Mouse (Mus musculus) midbrain, embryonic 15.5 days (tissue): ENCODE measurements at regions not wholly inside any gene's neighbourhood (a gene's known extent, or its start where the extent isn't known, plus 50 kb on each side); places are given as distances from the start of the nearest gene placed in this dataset.

Experiments used
- ATAC-seq: fragments of 200-750 bp; cut with Nextera tagmentation; replicated peaks from 2 replicates; pipeline ENCODE4 v1.8.0; 2017; ENCODE audit warnings: moderate TSS enrichment
- H3K27ac ChIP-seq: fragments of 300-500 bp; sonication (generic); 2 replicates; pipeline ENCODE4 v1.5.1; 2015; ENCODE audit warnings: mild to moderate bottlenecking, inconsistent platforms
- H3K27me3 ChIP-seq: fragments of 300-500 bp; sonication (generic); replicated peaks from 2 replicates; pipeline ENCODE4 v1.6.1; 2015; ENCODE audit warnings: inconsistent platforms
- H3K36me3 ChIP-seq: fragments of 300-500 bp; sonication (generic); replicated peaks from 2 replicates; pipeline ENCODE4 v1.6.1; 2015; ENCODE audit warnings: inconsistent platforms
- H3K4me1 ChIP-seq: fragments of 300-500 bp; sonication (generic); 2 replicates; pipeline ENCODE4 v1.6.1; 2015; ENCODE audit warnings: inconsistent platforms
- H3K4me2 ChIP-seq: fragments of 300-500 bp; sonication (generic); 2 replicates; pipeline ENCODE4 v1.6.1; 2015; ENCODE audit warnings: inconsistent platforms, mild to moderate bottlenecking, moderate library complexity
- H3K4me3 ChIP-seq: fragments of 300-500 bp; sonication (generic); 2 replicates; pipeline ENCODE4 v1.5.1; 2015; ENCODE audit warnings: mild to moderate bottlenecking, inconsistent platforms
- H3K9ac ChIP-seq: fragments of 300-500 bp; sonication (generic); 2 replicates; pipeline ENCODE4 v1.6.1; 2015; ENCODE audit warnings: mild to moderate bottlenecking, inconsistent platforms
- H3K9me3 ChIP-seq: fragments of 300-500 bp; sonication (generic); 2 replicates; pipeline ENCODE4 v1.6.1; 2016; ENCODE audit warnings: inconsistent platforms
- WGBS: fragments of 180-500 bp; shearing (Covaris S2); methylation state at CpG from one replicate; pipeline ENCODE4 v1.1.7; 2015; ENCODE audit warnings: mixed read lengths; 5-methylcytosine and 5-hydroxymethylcytosine counted together

- H3K36me3 ChIP-seq = no peaks in the 10 kb centered on the region
- H3K4me2 ChIP-seq = no peak overlapping the region
- no peak for ATAC-seq
- no peaks in the 10 kb centered on the region for H3K4me1 ChIP-seq
- H3K9me3 ChIP-seq = no peaks in the 10 kb centered on the region
- no peaks in the 10 kb centered on the region for H3K27me3 ChIP-seq
- H3K4me3 ChIP-seq = no peak overlapping the region
- no peak overlapping the region for H3K9ac ChIP-seq
- H3K27ac ChIP-seq = no peak overlapping the region
- 75% methylated on average over 3 of the region's 3 CpGs for WGBS
These were observed 654.8 kb upstream of the Mef2c start for GRCm38 (mm10) chr13:82849037-82849436.

GRCm38 (mm10) chr13:82869869-82870268 is 634.0 kb upstream of the Mef2c start:
- Histone ChIP-seq H3K9ac (no peak overlapping the region), H3K4me3 (no peak overlapping the region), H3K36me3 (no peaks in the 10 kb centered on the region), H3K9me3 (no peaks in the 10 kb centered on the region), H3K27me3 (no peaks in the 10 kb centered on the region), H3K27ac (no peak overlapping the region), H3K4me1 (no peaks in the 10 kb centered on the region), H3K4me2 (no peak overlapping the region)
- ATAC-seq = no peak

- H3K36me3 ChIP-seq = no peaks in the 10 kb centered on the region
- H3K4me1 ChIP-seq = no peaks in the 10 kb centered on the region
- no peak overlapping the region for H3K27ac ChIP-seq
- 67% methylated on average over 1 of the region's 1 CpGs for WGBS
- H3K9me3 ChIP-seq = no peaks in the 10 kb centered on the region
- H3K9ac ChIP-seq = no peak overlapping the region
- H3K27me3 ChIP-seq = no peaks in the 10 kb centered on the region
- H3K4me3 ChIP-seq = no peak overlapping the region
- no peak for ATAC-seq
- H3K4me2 ChIP-seq = no peak overlapping the region
These were observed 629.7 kb upstream of the Mef2c start for GRCm38 (mm10) chr13:82874091-82874490.

- no peak overlapping the region for H3K27ac ChIP-seq
- no peaks in the 10 kb centered on the region for H3K36me3 ChIP-seq
- H3K4me1 ChIP-seq = no peaks in the 10 kb centered on the region
- no peaks in the 10 kb centered on the region for H3K27me3 ChIP-seq
- H3K9me3 ChIP-seq = no peaks in the 10 kb centered on the region
- H3K4me2 ChIP-seq = no peak overlapping the region
- ATAC-seq = no peak
- no peak overlapping the region for H3K9ac ChIP-seq
- no peak overlapping the region for H3K4me3 ChIP-seq
These were observed 620.5 kb upstream of the Mef2c start for GRCm38 (mm10) chr13:82883368-82883767.

GRCm38 (mm10) chr13:82888755-82889154 is 615.1 kb upstream of the Mef2c start:
- Histone ChIP-seq H3K4me2 (no peak overlapping the region), H3K27ac (no peak overlapping the region), H3K9ac (no peak overlapping the region), H3K4me1 (no peaks in the 10 kb centered on the region; the same call in 1 of the 2 replicates), H3K4me3 (no peak overlapping the region), H3K27me3 (no peaks in the 10 kb centered on the region), H3K9me3 (no peaks in the 10 kb centered on the region), H3K36me3 (no peaks in the 10 kb centered on the region)
- 94% methylated on average over 1 of the region's 1 CpGs for WGBS
- no peak for ATAC-seq

GRCm38 (mm10) chr13:82892731-82893130 is 611.1 kb upstream of the Mef2c start:
- no peaks in the 10 kb centered on the region for H3K36me3 ChIP-seq
- no peak overlapping the region for H3K27ac ChIP-seq
- no peaks in the 10 kb centered on the region for H3K27me3 ChIP-seq
- no peaks in the 10 kb centered on the region; the same call in 1 of the 2 replicates for H3K4me1 ChIP-seq
- no peak overlapping the region for H3K9ac ChIP-seq
- H3K4me3 ChIP-seq = no peak overlapping the region
- WGBS = 74% methylated on average over 2 of the region's 2 CpGs
- H3K9me3 ChIP-seq = no peaks in the 10 kb centered on the region
- H3K4me2 ChIP-seq = no peak overlapping the region
- ATAC-seq = no peak

GRCm38 (mm10) chr13:82899686-82900085 is 604.1 kb upstream of the Mef2c start:
- Histone ChIP-seq H3K4me2 (no peak overlapping the region), H3K36me3 (no peaks in the 10 kb centered on the region), H3K27me3 (no peaks in the 10 kb centered on the region), H3K27ac (no peak overlapping the region), H3K9ac (no peak overlapping the region), H3K4me3 (no peak overlapping the region), H3K9me3 (no peaks in the 10 kb centered on the region), H3K4me1 (no peaks in the 10 kb centered on the region)
- 55% methylated on average over 4 of the region's 4 CpGs for WGBS
- ATAC-seq = no peak

GRCm38 (mm10) chr13:82902160-82902559 is 601.7 kb upstream of the Mef2c start:
- H3K36me3 ChIP-seq = no peaks in the 10 kb centered on the region
- no peaks in the 10 kb centered on the region for H3K4me1 ChIP-seq
- no peak overlapping the region for H3K9ac ChIP-seq
- H3K27me3 ChIP-seq = no peaks in the 10 kb centered on the region
- H3K4me2 ChIP-seq = no peak overlapping the region
- WGBS = 61% methylated on average over 4 of the region's 4 CpGs
- ATAC-seq = no peak
- H3K27ac ChIP-seq = no peak overlapping the region
- H3K9me3 ChIP-seq = no peaks in the 10 kb centered on the region
- H3K4me3 ChIP-seq = no peak overlapping the region

GRCm38 (mm10) chr13:82903637-82904036 is 600.2 kb upstream of the Mef2c start:
- H3K36me3 ChIP-seq = no peaks in the 10 kb centered on the region
- H3K27me3 ChIP-seq = no peaks in the 10 kb centered on the region
- ATAC-seq = no peak
- H3K9ac ChIP-seq = no peak overlapping the region
- no peak overlapping the region for H3K27ac ChIP-seq
- H3K4me3 ChIP-seq = no peak overlapping the region
- H3K4me1 ChIP-seq = no peaks in the 10 kb centered on the region
- H3K9me3 ChIP-seq = no peaks in the 10 kb centered on the region
- no peak overlapping the region for H3K4me2 ChIP-seq

GRCm38 (mm10) chr13:82907689-82908088 is 596.1 kb upstream of the Mef2c start:
- Histone ChIP-seq H3K4me1 (no peaks in the 10 kb centered on the region), H3K27ac (no peak overlapping the region), H3K4me2 (no peak overlapping the region), H3K4me3 (no peak overlapping the region), H3K36me3 (no peaks in the 10 kb centered on the region), H3K27me3 (no peaks in the 10 kb centered on the region), H3K9me3 (no peaks in the 10 kb centered on the region), H3K9ac (no peak overlapping the region)
- ATAC-seq = no peak
- 89% methylated on average over 4 of the region's 4 CpGs for WGBS

- no peaks in the 10 kb centered on the region for H3K36me3 ChIP-seq
- no peaks in the 10 kb centered on the region for H3K27me3 ChIP-seq
- H3K4me1 ChIP-seq = no peaks in the 10 kb centered on the region
- ATAC-seq = no peak
- no peak overlapping the region for H3K4me2 ChIP-seq
- 87% methylated on average over 4 of the region's 4 CpGs for WGBS
- no peak overlapping the region for H3K9ac ChIP-seq
- no peak overlapping the region for H3K4me3 ChIP-seq
- no peaks in the 10 kb centered on the region for H3K9me3 ChIP-seq
- H3K27ac ChIP-seq = no peak overlapping the region
These were observed 594.7 kb upstream of the Mef2c start for GRCm38 (mm10) chr13:82909151-82909550.

- no peaks in the 10 kb centered on the region for H3K36me3 ChIP-seq
- H3K9me3 ChIP-seq = no peaks in the 10 kb centered on the region
- H3K4me1 ChIP-seq = no peaks in the 10 kb centered on the region
- H3K9ac ChIP-seq = no peak overlapping the region
- no peak overlapping the region for H3K4me3 ChIP-seq
- no peaks in the 10 kb centered on the region for H3K27me3 ChIP-seq
- H3K27ac ChIP-seq = no peak overlapping the region
- no peak overlapping the region for H3K4me2 ChIP-seq
- ATAC-seq = no peak
- WGBS = 76% methylated on average over 8 of the region's 8 CpGs
These were observed 591.0 kb upstream of the Mef2c start for GRCm38 (mm10) chr13:82912859-82913258.

- Histone ChIP-seq H3K4me2 (no peak overlapping the region), H3K36me3 (no peaks in the 10 kb centered on the region), H3K27ac (no peak overlapping the region), H3K4me3 (no peak overlapping the region), H3K27me3 (no peaks in the 10 kb centered on the region), H3K9ac (no peak overlapping the region), H3K9me3 (no peaks in the 10 kb centered on the region), H3K4me1 (no peaks in the 10 kb centered on the region)
- 96% methylated on average over 4 of the region's 4 CpGs for WGBS
- no peak for ATAC-seq
These were observed 588.6 kb upstream of the Mef2c start for GRCm38 (mm10) chr13:82915194-82915593.

GRCm38 (mm10) chr13:82930010-82930409 is 573.8 kb upstream of the Mef2c start:
- Histone ChIP-seq H3K27me3 (no peaks in the 10 kb centered on the region), H3K4me3 (no peak overlapping the region), H3K9ac (no peak overlapping the region), H3K36me3 (no peaks in the 10 kb centered on the region), H3K4me1 (no peaks in the 10 kb centered on the region), H3K9me3 (no peaks in the 10 kb centered on the region), H3K27ac (no peak overlapping the region), H3K4me2 (no peak overlapping the region)
- ATAC-seq = no peak
